Mouse (Mus musculus): ENCODE measurements around the gene Cdc34b.

GRCm38 (mm10) chr11:94697703-94698464 is 43.7 kb upstream of the Cdc34b start:
- TF ChIP-seq GATA1 (IDR thresholded peaks at IDR 0.05; ENCODE audit: low read length): no peak
- TF ChIP-seq TAL1 (IDR thresholded peaks at IDR 0.05; ENCODE audit: low read length): no peak

Measured in erythroblast, embryonic 14.5 days (primary cell).